Mouse (Mus musculus): ENCODE data around the gene Itpr1.

Gene Itpr1

GRCm38 (mm10) chr6:108517986-108518385 lies 305.1 kb downstream of the Itpr1 start:
- DNase-seq (ENCODE audit: low read depth): no peak

GRCm38 (mm10) chr6:108518552-108518951 lies 305.7 kb downstream of the Itpr1 start:
- DNase-seq (ENCODE audit: low read depth): no peak

DNA sequence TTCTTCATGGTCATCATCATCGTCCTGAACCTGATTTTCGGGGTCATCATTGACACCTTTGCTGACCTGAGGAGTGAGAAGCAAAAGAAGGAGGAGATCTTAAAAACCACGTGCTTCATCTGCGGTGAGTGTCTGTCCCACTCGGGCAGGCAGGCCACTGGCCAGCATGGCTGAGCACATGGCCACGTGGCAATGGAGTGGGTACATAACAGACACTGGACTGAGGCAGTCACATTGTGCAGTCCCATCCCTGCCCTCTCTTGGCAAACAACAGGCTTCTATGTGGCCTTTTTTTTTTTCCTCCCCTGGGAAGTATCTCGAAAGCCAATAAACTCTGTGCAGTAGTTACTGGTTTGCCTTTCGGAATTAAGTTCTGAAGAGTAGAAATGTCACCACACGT lies 306.4 kb downstream of the Itpr1 start:
- no peak for DNase-seq (ENCODE audit: low read depth)

GRCm38 (mm10) chr6:108523956-108524616 lies 311.2 kb downstream of the Itpr1 start:
- DNase-seq (ENCODE audit: low read depth): peak; percentile 46

GRCm38 (mm10) chr6:108524617-108525010 lies 311.7 kb downstream of the Itpr1 start:
- no peak for DNase-seq (ENCODE audit: low read depth)

GRCm38 (mm10) chr6:108527560-108527959 lies 314.7 kb downstream of the Itpr1 start:
- DNase-seq (ENCODE audit: low read depth): no peak

GRCm38 (mm10) chr6:108527993-108528392 lies 315.1 kb downstream of the Itpr1 start:
- no peak for DNase-seq (ENCODE audit: low read depth)

DNA sequence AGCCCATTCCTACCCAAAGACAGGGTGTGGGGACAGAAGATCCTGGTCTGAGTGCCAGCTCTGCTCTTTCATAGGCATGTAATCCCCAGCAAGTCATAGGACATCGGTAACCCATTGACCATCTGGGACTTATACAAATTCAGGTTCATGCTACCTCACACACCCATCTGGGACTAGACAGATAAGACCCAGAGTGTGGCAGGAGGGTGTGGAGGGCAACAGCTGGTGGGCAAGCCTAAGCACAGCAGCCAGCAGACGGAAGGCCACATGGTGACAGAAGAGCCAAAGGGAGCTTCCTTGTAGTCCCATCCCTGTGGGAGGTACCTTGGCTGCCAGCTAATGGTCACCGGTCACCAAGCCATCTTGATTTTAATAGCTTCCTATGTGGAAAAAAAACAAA lies 316.3 kb downstream of the Itpr1 start:
- DNase-seq (ENCODE audit: low read depth): no peak

DNA sequence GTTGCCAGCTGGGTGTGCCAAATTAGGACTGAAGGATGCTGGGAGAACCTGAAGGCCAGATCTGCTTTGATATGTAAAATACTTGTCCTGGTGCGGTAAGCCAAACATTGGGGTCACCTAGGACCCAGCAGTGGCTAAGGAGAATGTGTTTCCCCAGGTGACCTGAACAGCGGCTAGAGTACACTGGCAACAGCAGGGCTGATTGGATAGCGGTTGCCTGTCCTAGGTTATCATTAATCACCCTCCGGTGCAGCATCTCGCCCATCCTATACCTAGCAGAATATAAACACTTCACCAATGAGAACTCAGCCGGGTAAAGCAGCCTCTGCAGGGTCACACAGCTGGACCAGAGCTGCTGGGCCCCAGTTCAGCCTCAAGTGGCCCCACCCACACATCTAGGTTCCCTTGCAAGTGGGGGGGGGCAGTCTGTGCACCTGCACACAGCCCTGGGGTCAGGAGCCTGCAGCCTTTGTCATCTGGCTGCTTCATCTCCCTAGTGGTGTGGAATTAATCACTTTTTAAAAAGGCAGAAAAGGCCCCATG lies 318.0 kb downstream of the Itpr1 start:
- no peak for DNase-seq (ENCODE audit: low read depth)

DNA sequence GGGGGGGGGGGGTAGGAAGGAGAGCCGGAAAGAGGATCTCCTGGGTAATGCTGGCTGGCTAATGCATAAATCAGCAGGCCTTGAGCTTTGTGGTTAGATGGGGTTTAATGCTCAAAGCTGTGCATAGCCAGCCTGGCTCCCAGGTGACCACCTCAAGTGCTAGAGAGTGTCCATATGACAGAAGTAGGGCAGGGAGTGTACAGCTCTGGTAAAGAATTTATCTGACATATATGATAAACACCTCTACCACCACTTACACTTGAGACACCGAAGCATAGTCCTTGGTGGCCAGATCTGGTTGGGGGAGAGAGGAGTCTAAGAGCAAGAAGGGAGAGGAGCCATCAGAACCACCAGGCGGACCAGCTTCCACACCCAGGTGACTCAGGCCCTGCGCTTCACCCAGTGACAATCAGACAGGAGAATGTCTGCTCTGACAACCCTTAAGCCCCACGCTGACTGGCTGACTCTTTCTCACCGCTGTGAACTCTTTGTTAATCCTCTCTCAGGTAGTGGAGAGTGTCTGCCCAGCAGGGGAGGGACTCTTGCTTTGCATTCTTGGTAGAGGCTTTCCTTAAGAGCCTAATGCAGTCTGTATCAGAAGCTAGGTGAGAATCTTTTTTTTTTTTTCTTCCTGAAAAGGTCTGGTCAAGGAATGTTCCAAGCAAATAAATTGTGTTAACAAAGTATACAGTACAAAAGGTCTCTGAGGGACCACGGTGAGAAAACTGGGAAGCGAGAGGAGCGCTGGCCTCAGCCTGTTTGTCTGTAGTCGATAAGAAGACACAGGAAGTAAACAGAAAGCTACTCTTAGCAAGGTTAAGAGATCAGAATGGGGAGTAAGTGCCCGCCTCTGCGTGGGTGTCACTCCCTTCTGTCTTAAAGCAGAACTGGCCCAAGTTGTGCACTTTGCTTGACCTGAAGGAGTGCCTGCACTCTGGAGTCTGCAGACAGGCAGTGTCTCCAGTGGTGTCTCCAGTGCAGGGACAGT lies 318.7 kb downstream of the Itpr1 start:
- DNase-seq (ENCODE audit: low read depth): peak; percentile 55

- DNase-seq (ENCODE audit: low read depth): no peak
Measured at GRCm38 (mm10) chr6:108532486-108533179, 319.7 kb downstream of the Itpr1 start.

DNA sequence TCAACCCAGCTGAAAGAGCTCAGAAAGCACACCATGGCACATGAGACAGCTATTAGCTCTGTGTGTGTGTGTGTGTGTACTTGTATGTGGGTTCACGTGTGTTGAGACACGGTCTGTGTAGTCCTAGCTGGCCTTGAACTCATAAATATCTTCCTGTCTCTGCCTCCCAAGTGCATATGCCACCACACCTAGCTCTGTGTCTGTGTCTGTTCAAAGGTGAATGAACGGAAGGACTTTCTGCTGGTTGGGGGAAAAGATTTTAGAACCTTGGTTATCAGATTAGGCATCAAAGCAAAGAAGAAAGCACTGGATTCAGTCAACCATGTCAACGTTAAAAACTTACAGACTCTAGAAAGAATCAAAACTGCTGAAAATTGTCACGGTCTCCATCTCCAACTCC lies 321.2 kb downstream of the Itpr1 start:
- DNase-seq (ENCODE audit: low read depth): peak; percentile 51

GRCm38 (mm10) chr6:108534596-108534995 lies 321.7 kb downstream of the Itpr1 start:
- no peak for DNase-seq (ENCODE audit: low read depth)

DNA sequence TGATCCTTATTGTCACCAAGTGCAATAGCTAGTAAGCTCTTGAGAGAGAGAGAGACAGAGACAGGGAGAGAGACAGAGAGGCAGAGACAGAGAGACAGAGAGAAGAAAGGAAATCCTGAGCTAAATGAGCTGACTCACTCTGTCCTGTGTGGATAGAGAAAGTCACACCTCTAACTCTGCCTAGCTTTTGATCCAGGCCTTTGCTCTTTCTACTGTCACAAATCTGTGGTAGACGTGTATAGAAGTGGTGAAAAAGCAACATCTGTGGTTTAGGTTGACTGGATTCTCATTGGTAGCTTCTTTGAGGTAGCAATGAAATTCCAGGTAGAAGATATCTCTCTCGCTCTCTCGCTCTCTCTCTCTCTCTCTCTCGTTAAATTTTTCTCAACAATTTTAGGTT lies 322.4 kb downstream of the Itpr1 start:
- peak; percentile 54 for DNase-seq (ENCODE audit: low read depth)

DNA sequence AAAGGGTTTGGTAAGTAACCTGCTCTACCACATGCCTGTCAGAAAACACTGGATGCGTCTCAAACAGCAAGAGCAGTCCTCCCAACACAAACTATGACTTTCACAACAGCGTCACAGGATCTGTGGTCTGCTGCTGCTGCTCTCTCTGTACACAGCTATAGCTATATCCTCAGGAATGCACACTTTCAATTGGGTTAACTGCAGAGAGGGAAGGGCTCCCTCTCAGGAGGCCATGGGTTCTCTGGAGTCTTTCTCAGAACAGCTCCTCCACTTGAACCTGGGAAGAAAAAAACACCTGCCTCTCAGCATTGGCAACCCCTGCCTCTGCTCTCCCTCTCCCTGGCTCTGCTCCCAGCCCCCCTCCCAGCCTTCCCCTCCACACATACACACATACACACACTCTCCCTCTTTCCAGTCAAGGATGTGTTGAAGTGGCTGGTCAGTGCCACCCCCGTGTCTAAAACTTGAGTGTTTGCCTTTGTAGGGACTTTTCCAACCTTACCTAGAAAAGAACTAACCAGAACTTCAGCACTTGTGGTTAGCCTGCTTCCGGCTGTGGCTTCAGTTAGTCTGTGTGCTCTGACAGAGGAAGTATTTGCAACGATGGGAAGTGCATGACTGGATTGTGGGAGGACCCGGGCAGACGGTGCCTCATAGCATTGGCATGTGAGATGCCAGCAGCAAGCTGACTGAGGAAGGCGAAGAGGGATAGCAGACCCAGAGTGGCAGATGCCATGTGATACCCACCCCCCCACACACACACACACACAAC lies 323.8 kb downstream of the Itpr1 start:
- DNase-seq (ENCODE audit: low read depth): peak; percentile 84

DNA sequence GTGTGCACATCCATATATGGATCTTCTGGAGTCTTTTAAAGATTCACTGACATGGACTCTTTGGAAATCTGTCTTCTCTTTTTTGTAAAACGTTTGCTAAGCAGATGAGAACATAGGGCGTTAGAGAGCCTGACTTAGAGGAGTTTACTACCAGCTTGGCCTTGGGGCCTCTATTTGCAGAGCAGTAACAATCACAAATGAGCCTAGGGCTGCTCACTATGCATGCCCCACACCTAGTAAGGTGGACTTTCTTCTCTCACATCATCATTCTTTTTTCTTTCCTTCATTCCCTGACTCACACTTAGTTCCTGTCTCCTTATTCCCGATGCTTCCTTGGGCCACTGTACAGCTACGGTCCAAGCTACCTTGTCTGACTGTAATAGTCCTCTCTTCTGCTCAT lies 325.5 kb downstream of the Itpr1 start:
- no peak for DNase-seq (ENCODE audit: low read depth)

- no peak for DNase-seq (ENCODE audit: low read depth)
Measured at GRCm38 (mm10) chr6:108540441-108540840, 327.5 kb downstream of the Itpr1 start.

DNA sequence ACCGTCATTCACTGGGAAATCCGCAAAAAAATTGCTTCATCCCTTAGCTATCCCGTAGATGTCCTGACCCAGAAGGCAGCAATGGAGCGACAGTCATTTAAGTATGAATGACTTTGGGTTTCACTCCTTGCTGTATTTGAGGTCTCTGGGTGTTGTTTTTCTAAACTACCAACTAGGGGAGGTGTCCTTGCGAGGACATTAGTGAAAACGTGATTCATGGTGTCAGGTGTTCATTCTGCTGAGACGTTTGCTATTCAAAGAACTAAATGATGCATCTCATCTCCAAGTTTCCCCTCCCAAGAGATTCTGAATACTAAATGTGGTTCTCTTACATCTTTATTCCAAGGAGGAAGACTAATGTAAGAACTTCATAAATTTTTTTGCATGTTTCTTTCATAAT lies 332.0 kb downstream of the Itpr1 start:
- DNase-seq (ENCODE audit: low read depth): no peak

DNA sequence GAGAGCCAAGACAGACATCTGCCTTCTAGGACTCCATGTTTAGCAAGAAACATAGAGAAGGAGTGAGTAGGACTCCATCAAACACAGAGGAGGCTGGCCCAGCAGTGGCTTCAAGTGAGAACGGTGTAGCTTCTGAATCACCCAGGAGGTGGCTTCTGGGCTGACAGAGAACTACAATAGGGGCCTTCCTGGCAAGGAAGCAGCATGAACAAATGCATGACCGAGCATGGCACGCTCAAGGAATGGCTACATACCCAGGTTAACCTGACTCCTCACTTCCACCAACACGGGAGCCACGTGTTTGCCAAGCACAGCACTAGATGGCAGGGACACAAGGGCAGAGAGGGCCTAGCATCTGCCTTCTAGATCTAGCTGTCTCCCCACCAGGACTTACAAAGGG lies 332.6 kb downstream of the Itpr1 start:
- DNase-seq (ENCODE audit: low read depth): no peak

DNA sequence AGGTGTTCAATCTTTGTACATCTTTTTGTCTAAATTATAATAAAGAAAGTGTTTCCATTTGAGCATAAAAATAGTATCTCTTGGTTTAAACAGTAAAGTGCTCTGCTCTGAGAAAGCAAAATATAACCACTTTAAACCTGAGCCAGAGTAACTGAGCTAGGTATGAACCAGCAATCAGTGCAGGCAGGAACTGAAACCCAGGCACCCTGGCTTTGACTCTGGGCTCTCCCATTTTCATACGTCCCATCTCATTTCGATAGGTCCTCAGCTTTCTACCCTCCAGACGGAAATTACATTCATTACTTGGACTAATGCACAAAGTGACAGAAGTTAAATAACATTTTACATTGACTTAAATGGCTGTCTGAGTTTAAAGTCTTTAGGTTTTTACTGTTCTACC lies 335.5 kb downstream of the Itpr1 start:
- no peak for DNase-seq (ENCODE audit: low read depth)

GRCm38 (mm10) chr6:108549495-108549935 lies 336.6 kb downstream of the Itpr1 start:
- DNase-seq (ENCODE audit: low read depth): peak; percentile 79

All from naive thymus-derived CD4-positive, alpha-beta T cell, adult 2 months (primary cell).